Mouse (Mus musculus): ENCODE measurements around the gene Cnbp. TPM values are rescaled to one million over a fixed set of nuclear protein-coding genes. Genes with fewer than 3 reads are reported as not detected.

The Cnbp gene
- total RNA-seq, 2 experiments from 2014 or later, result 395 to 399 TPM

- DNase-seq, result peak; percentile 77
These were observed 579 bp downstream of the Cnbp start for GRCm38 (mm10) chr6:87850155-87850899.

GRCm38 (mm10) chr6:87849780-87850154 is 1.1 kb downstream of the Cnbp start:
- peak; percentile 23 for DNase-seq

- peak; percentile 35 for DNase-seq
These were observed 4.1 kb downstream of the Cnbp start for GRCm38 (mm10) chr6:87846813-87847212.

GRCm38 (mm10) chr6:87845031-87845695 is 5.7 kb downstream of the Cnbp start:
- DNase-seq, result no peak

- DNase-seq, result no peak
These were observed 8.7 kb downstream of the Cnbp start for GRCm38 (mm10) chr6:87842254-87842653.

- no peak for DNase-seq
These were observed 9.3 kb downstream of the Cnbp start for GRCm38 (mm10) chr6:87841635-87842034.

- DNase-seq, result no peak
These were observed 11.0 kb downstream of the Cnbp start for GRCm38 (mm10) chr6:87839797-87840341.

- peak; percentile 96 for DNase-seq
These were observed 12.2 kb downstream of the Cnbp start, which contains the start of gene Isy1 for GRCm38 (mm10) chr6:87838551-87839197. Gene Isy1, minus strand, starts transcription at chr6:87838798.

- no peak for DNase-seq
These were observed 15.2 kb downstream of the Cnbp start, which contains the start of gene Gm45140 for GRCm38 (mm10) chr6:87835695-87836094. Gene Gm45140, minus strand, starts transcription at chr6:87835795.

- DNase-seq, result no peak
These were observed 30.5 kb downstream of the Cnbp start for GRCm38 (mm10) chr6:87820366-87820765.

- no peak for DNase-seq
These were observed 36.4 kb downstream of the Cnbp start for GRCm38 (mm10) chr6:87814486-87814885.

- DNase-seq, result no peak
These were observed 38.2 kb downstream of the Cnbp start for GRCm38 (mm10) chr6:87812656-87813055.

GRCm38 (mm10) chr6:87811675-87812338 is 39.1 kb downstream of the Cnbp start, which contains the start of gene Rab43:
Gene Rab43, minus strand, starts transcription at chr6:87812164.
- DNase-seq, result peak; percentile 97

GRCm38 (mm10) chr6:87810713-87811669 is 39.9 kb downstream of the Cnbp start:
- DNase-seq, result peak; percentile 76

GRCm38 (mm10) chr6:87810311-87810710 is 40.6 kb downstream of the Cnbp start:
- DNase-seq, result no peak

GRCm38 (mm10) chr6:87809651-87810161 is 41.2 kb downstream of the Cnbp start:
- peak; percentile 18 for DNase-seq

- DNase-seq, result no peak
These were observed 41.8 kb downstream of the Cnbp start for GRCm38 (mm10) chr6:87809144-87809543.

GRCm38 (mm10) chr6:87808521-87808920 is 42.4 kb downstream of the Cnbp start:
- no peak for DNase-seq

GRCm38 (mm10) chr6:87807735-87808440 is 43.0 kb downstream of the Cnbp start:
- DNase-seq, result no peak

GRCm38 (mm10) chr6:87806857-87807256 is 44.0 kb downstream of the Cnbp start:
- peak; percentile 28 for DNase-seq

All from adrenal gland, postnatal 10 days (tissue).